ENCODE assay signal across 22 mouse cellular contexts in the genomic region with DNA sequence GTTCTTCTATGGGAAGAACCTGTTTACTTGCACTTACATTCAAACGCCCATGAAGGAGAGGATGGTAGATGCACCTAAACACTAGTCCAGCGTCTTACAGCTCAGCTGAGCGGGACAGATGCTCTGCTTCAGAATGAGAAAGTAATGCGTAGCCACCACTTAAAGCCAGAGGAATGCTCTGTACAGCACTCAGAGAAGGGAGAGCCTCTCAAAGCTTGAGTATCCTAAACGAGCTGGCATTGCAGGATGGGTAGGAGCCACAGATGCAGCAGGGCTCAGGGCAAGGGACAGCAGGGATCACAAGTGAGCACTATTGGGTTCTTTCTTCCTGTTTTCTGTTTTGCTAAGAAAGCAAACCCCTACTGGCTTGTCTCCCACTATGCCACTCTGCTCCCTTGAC.
"Had no signal": no experiment of that assay in that cellular context is flagged by ENCODE, and none has a peak within 500 bp of the region (broad histone marks: within the 10 kb centered on the region; RNA-seq: fewer than 3 reads in every experiment).

No protein-coding gene starts in this region.

- H3K27ac ChIP-seq: gastrocnemius, adult 2 months; heart, embryonic 10.5 days; hindbrain, embryonic 10.5 days; hindbrain, embryonic 12.5 days; hindbrain, embryonic 14.5 days; intestine, embryonic 15.5 days; kidney, embryonic 15.5 days; kidney, postnatal 0 days; limb, embryonic 13.5 days; limb, embryonic 15.5 days had no signal

- ATAC-seq: hindbrain, embryonic 16.5 days; inflammation-experienced regulatory T-cells, adult 6 months; intestine, embryonic 15.5 days; intestine, postnatal 0 days had no signal

- H3K9ac ChIP-seq: heart, embryonic 12.5 days; hindbrain, embryonic 12.5 days; hindbrain, embryonic 14.5 days; intestine, embryonic 15.5 days; kidney, embryonic 15.5 days; limb, embryonic 13.5 days; limb, embryonic 15.5 days had no signal

- H3K4me3 ChIP-seq: gastrocnemius, adult 2 months; heart, embryonic 10.5 days; heart, embryonic 12.5 days; hindbrain, embryonic 10.5 days; hindbrain, embryonic 12.5 days; intestine, embryonic 15.5 days; kidney, embryonic 15.5 days; limb, embryonic 13.5 days; limb, embryonic 15.5 days had no signal

- H3K4me1 ChIP-seq: heart, embryonic 10.5 days; heart, embryonic 12.5 days; hindbrain, embryonic 10.5 days; hindbrain, embryonic 12.5 days; intestine, embryonic 15.5 days; kidney, embryonic 15.5 days; limb, embryonic 13.5 days; limb, embryonic 15.5 days had no signal

- H3K27me3 ChIP-seq: heart, embryonic 12.5 days; hindbrain, embryonic 12.5 days; intestine, embryonic 15.5 days; kidney, embryonic 15.5 days; limb, embryonic 13.5 days; limb, embryonic 15.5 days had no signal

- H3K9me3 ChIP-seq: heart, embryonic 10.5 days; heart, embryonic 12.5 days; hindbrain, embryonic 10.5 days; hindbrain, embryonic 12.5 days; intestine, embryonic 15.5 days; kidney, embryonic 15.5 days; limb, embryonic 13.5 days; limb, embryonic 15.5 days had no signal

- DNase-seq: gastrocnemius, adult 2 months; gastrocnemius, postnatal 10 days; gastrocnemius, postnatal 25 days; heart, adult 18-20 months; heart, postnatal 10 days; kidney, adult 2 months; kidney, adult 9 months; layer of hippocampus, adult 9-11 months; layer of hippocampus, postnatal 36 days had no signal

- H3K4me2 ChIP-seq: heart, embryonic 12.5 days; hindbrain, embryonic 12.5 days; hindbrain, embryonic 14.5 days; intestine, embryonic 15.5 days; kidney, embryonic 15.5 days; limb, embryonic 13.5 days; limb, embryonic 15.5 days had no signal
